Mouse (Mus musculus): ENCODE data around the gene Nxf1.

Nxf1 gene

DNA sequence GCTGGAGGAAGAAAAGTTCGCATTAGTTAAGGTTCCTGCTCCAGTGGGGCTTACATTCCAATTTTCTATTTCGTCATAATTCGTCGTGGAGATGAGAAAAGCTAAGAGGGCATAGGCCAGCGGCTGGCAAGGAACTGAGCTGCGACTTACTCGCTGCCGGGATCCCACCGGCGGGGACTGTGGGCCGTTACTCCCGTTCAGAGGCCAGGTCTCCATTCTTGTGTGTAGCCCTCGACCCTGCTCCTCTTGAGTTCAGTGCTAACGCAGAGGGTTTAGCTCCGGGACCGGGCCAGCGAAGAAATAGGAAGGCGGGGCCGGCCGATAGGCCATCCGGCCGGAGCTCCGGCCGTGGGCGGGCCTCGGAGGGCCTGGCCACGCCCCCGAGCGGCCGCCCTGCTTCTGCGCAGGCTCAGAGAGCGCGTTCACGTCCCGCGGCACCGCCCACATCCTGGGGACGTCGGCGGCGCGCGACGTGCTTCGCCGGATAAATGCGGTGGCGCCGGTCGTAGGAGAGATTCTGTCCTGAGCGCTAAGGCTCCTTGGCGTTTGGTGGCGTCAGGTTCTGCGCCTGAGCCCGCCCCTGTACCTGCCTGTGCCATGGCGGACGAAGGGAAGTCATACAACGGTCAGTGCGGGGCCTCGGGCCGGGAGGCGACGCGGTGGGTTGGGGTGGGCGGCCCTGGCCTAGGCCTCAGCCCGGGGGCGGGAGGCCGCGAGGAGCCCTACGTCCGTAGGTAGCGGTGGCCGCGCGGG lies at the start of gene Nxf1:
TSS of gene Nxf1 (plus strand) at position 439 of the 753 bp plus-strand sequence.
- H3K27me3 ChIP-seq (ENCODE audit: insufficient read depth, low read length), result no peaks in the 10 kb centered on the region
- peak within 1 kb of the TSS; percentile 97 for H3K4me3 ChIP-seq (replicated peaks; ENCODE audit: low read length)
- H3K36me3 ChIP-seq (ENCODE audit: insufficient read depth, low read length), result peaks cover 48% of the 10 kb centered on the region
- H3K4me1 ChIP-seq (replicated peaks; ENCODE audit: low read depth, low read length), result peaks cover 47% of the 10 kb centered on the region
- H3K9me3 ChIP-seq (ENCODE audit: low read length), result no peaks in the 10 kb centered on the region
- no peak for TF ChIP-seq POU5F1 (IDR thresholded peaks at IDR 0.05; ENCODE audit: borderline replicate concordance, low read length)
- TF ChIP-seq NANOG (IDR thresholded peaks at IDR 0.05; ENCODE audit: borderline replicate concordance, low read length), result no peak
- TF ChIP-seq CTCF (conservative IDR thresholded peaks at IDR 0.05; ENCODE audit: low read length), result no peak

DNA sequence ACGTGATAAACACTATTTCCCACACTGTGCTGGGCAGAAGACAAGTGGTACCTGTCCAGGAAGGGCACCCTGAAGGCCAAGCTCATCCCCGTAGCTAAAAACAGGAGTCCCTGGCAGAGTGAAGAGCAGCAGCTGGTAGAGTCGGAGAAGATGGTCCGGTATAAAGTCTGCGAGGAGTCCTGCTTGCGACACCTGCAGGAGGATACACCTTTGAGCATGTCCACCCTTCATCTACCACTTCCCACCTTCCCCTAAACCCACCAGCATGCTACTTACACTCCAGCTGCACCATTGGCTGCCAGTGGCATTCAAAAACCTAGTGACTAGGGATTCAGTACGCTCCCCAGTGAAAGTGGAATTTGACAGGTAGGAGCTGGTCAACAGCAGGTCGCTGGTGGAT lies 47.9 kb upstream of the Nxf1 start:
- Histone ChIP-seq H3K36me3 (ENCODE audit: insufficient read depth, low read length) (peaks cover 77% of the 10 kb centered on the region), H3K4me1 (replicated peaks; ENCODE audit: low read depth, low read length) (peaks cover 81% of the 10 kb centered on the region), H3K4me3 (replicated peaks; ENCODE audit: low read length) (peak overlapping the region; percentile 14; the same call in 1 of the 2 replicates), H3K27me3 (ENCODE audit: insufficient read depth, low read length) (no peaks in the 10 kb centered on the region), H3K9me3 (ENCODE audit: low read length) (peaks cover 22% of the 10 kb centered on the region; the same call in 1 of the 2 replicates)
- TF ChIP-seq CTCF (conservative IDR thresholded peaks at IDR 0.05; ENCODE audit: low read length) (no peak), NANOG (IDR thresholded peaks at IDR 0.05; ENCODE audit: borderline replicate concordance, low read length) (no peak), POU5F1 (IDR thresholded peaks at IDR 0.05; ENCODE audit: borderline replicate concordance, low read length) (no peak)

DNA sequence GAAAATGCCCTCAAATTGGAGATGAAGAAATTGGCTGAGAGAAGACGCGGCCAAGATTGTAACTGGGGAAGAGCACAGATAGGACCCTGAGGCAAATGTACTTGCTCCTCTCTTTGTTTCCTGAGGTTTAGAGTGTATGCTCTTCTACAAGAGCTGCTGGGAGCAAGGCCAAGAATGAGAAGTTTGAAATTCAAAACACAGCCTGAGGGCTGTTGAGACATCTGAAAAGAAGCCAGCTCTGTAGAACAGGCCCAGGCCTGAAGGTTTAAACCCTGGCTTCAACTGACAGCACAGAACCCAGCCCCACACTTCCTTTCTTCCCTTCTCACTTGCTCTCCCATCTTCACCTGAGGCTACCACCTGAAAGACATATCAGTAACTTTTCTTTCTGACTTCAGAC lies 46.8 kb upstream of the Nxf1 start:
- TF ChIP-seq CTCF (conservative IDR thresholded peaks at IDR 0.05; ENCODE audit: low read length), result no peak
- TF ChIP-seq NANOG (IDR thresholded peaks at IDR 0.05; ENCODE audit: borderline replicate concordance, low read length), result no peak
- no peak for TF ChIP-seq POU5F1 (IDR thresholded peaks at IDR 0.05; ENCODE audit: borderline replicate concordance, low read length)
- Histone ChIP-seq H3K27me3 (ENCODE audit: insufficient read depth, low read length) (no peaks in the 10 kb centered on the region), H3K4me3 (replicated peaks; ENCODE audit: low read length) (peak overlapping the region; percentile 95), H3K9me3 (ENCODE audit: low read length) (peaks cover 22% of the 10 kb centered on the region; the same call in 1 of the 2 replicates), H3K4me1 (replicated peaks; ENCODE audit: low read depth, low read length) (peaks cover 81% of the 10 kb centered on the region), H3K36me3 (ENCODE audit: insufficient read depth, low read length) (peaks cover 74% of the 10 kb centered on the region)

DNA sequence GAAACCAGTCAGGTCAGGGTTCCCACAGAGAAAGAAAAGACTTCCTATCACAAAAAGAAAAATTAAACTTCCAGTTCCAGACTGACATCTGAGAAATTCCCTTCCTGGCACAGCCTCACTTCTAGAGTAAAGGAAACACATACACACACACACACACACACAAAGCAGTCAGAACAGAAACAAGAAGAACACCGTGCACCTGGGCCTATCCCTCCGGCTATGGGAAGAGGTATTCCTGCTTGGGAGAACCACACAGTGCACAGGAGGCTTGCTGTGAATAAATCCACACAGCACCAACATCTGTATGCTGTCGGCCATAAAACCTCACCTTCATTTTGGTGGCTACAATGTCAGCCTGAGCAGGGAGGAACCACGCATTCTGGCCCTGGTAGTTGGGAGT lies 45.4 kb upstream of the Nxf1 start:
- Histone ChIP-seq H3K9me3 (ENCODE audit: low read length) (peaks cover 22% of the 10 kb centered on the region; the same call in 1 of the 2 replicates), H3K4me1 (replicated peaks; ENCODE audit: low read depth, low read length) (peaks cover 81% of the 10 kb centered on the region), H3K4me3 (replicated peaks; ENCODE audit: low read length) (peak overlapping the region; percentile 95), H3K27me3 (ENCODE audit: insufficient read depth, low read length) (no peaks in the 10 kb centered on the region), H3K36me3 (ENCODE audit: insufficient read depth, low read length) (peaks cover 63% of the 10 kb centered on the region)
- TF ChIP-seq POU5F1 (IDR thresholded peaks at IDR 0.05; ENCODE audit: borderline replicate concordance, low read length) (no peak), CTCF (conservative IDR thresholded peaks at IDR 0.05; ENCODE audit: low read length) (no peak), NANOG (IDR thresholded peaks at IDR 0.05; ENCODE audit: borderline replicate concordance, low read length) (no peak)

DNA sequence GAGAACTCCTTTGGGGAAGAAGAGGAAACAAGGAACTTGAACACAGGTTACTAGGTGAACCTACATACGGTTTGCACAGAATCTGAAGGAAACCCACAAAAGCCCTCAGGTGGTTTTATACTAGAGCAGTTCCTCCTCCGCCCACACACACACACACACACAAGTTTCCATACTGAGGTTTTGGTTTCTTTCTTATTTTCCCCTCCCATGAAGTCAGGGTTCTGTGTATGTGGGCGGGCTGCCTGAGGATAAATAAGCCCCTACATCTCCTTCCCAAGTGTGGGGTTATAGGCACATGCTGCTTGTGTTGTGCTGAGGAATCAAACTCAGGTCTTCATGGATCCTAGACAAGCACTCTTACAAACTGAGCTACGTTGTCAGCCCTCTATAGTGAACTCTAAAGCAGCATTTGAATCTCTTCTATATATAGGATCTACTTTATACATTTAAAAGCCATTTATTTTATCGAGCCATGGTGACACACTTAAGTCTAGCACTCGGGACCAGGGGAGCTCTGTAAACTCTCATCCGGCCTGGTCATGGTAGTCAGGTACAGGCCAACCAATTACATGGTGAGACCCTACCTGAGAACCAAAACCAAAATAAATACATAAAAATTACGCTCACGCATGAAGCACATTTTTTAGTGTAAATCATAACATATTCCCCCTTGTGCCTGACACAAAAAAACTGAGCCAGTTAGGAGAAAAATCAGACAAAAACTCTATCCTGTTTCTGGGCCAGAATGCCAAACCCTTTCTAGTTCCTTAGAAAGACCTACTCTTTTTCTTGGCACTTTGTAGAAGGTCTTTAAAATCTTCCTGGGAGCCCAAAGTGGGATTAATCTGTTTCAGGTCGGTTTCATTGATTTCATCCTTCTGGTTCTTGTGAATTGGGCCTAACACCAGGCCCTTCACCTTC lies 44.7 kb upstream of the Nxf1 start:
- peaks cover 79% of the 10 kb centered on the region for H3K4me1 ChIP-seq (replicated peaks; ENCODE audit: low read depth, low read length)
- no peaks in the 10 kb centered on the region for H3K27me3 ChIP-seq (ENCODE audit: insufficient read depth, low read length)
- peaks cover 56% of the 10 kb centered on the region for H3K36me3 ChIP-seq (ENCODE audit: insufficient read depth, low read length)
- H3K4me3 ChIP-seq (replicated peaks; ENCODE audit: low read length), result peak overlapping the region; percentile 95
- peaks cover 22% of the 10 kb centered on the region; the same call in 1 of the 2 replicates for H3K9me3 ChIP-seq (ENCODE audit: low read length)
- TF ChIP-seq POU5F1 (IDR thresholded peaks at IDR 0.05; ENCODE audit: borderline replicate concordance, low read length), result no peak
- no peak for TF ChIP-seq NANOG (IDR thresholded peaks at IDR 0.05; ENCODE audit: borderline replicate concordance, low read length)
- no peak for TF ChIP-seq CTCF (conservative IDR thresholded peaks at IDR 0.05; ENCODE audit: low read length)

DNA sequence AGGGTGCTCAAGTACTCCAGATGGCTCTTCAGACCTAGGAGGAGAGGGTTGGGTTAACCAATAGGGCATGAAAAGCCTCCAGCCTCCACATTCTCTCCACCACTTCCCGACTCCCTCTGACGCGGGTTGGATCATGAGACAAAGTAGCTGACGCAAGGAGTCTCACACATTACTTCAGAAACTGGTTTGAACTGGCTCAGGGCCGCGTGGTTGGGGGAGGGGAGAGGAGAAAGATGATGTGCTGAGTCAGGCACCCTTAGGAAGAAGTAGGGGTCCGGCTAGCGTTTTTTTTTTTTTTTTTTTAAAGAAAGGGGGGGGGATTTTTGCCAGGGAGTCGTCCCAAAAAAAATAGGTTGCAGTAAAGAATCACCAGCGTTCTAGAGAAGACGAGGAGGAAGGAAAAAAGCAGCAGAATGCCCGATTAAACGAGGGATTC lies 44.0 kb upstream of the Nxf1 start:
- TF ChIP-seq CTCF (conservative IDR thresholded peaks at IDR 0.05; ENCODE audit: low read length) (no peak), NANOG (IDR thresholded peaks at IDR 0.05; ENCODE audit: borderline replicate concordance, low read length) (no peak), POU5F1 (IDR thresholded peaks at IDR 0.05; ENCODE audit: borderline replicate concordance, low read length) (no peak)
- peaks cover 79% of the 10 kb centered on the region for H3K4me1 ChIP-seq (replicated peaks; ENCODE audit: low read depth, low read length)
- peak overlapping the region; percentile 95 for H3K4me3 ChIP-seq (replicated peaks; ENCODE audit: low read length)
- H3K9me3 ChIP-seq (ENCODE audit: low read length), result peaks cover 22% of the 10 kb centered on the region; the same call in 1 of the 2 replicates
- H3K27me3 ChIP-seq (ENCODE audit: insufficient read depth, low read length), result no peaks in the 10 kb centered on the region
- peaks cover 49% of the 10 kb centered on the region for H3K36me3 ChIP-seq (ENCODE audit: insufficient read depth, low read length)

DNA sequence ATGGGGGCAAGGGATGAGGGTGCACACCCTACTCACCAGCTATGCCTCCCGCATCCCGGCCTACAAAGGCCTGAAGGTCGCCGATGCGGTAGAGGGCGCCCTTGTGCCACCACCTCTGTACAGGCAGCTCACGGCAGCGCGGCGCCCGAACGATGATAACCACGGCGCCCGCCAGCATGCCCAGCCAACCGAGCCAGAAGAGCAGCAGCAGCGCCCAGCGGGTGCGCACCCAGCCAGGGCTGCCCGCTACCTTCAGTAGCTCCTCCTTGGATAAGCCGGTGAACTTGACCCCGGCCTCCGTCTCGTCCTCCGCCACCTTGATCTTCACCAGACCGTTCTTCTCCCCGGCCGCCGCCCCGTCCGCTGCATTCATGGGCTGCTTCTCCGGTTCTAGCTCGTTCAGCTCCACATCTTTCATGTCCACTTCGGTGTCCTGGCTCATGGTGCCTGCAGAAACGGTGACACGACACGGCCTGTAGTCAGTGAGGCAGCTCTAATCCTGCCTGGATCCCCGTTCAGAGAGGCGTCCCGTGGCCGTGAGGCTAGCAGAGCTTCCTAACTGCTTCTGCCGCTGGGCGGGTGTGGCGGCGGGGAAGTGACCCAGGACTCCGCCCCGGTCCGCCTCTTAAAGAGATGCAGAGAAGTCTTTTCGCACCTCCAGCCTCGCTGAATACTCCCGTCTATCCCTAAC lies 43.4 kb upstream of the Nxf1 start:
- peaks cover 76% of the 10 kb centered on the region for H3K4me1 ChIP-seq (replicated peaks; ENCODE audit: low read depth, low read length)
- peaks cover 21% of the 10 kb centered on the region; the same call in 1 of the 2 replicates for H3K9me3 ChIP-seq (ENCODE audit: low read length)
- H3K27me3 ChIP-seq (ENCODE audit: insufficient read depth, low read length), result no peaks in the 10 kb centered on the region
- peak overlapping the region; percentile 95 for H3K4me3 ChIP-seq (replicated peaks; ENCODE audit: low read length)
- TF ChIP-seq POU5F1 (IDR thresholded peaks at IDR 0.05; ENCODE audit: borderline replicate concordance, low read length) (no peak), CTCF (conservative IDR thresholded peaks at IDR 0.05; ENCODE audit: low read length) (peak; percentile 23)
- peaks cover 44% of the 10 kb centered on the region for H3K36me3 ChIP-seq (ENCODE audit: insufficient read depth, low read length)
